Mouse (Mus musculus) hindbrain, embryonic 15.5 days (tissue): ENCODE data around the gene Lrrn2. TPM values are rescaled to one million over a fixed set of nuclear protein-coding genes. Genes with fewer than 3 reads are reported as not detected.

ENCODE experiments used
- ATAC-seq: fragments of 200-750 bp; cut with Nextera tagmentation; 2 replicates; pipeline ENCODE4 v1.8.0; 2017; ENCODE audit warnings: low read depth, moderate number of reproducible peaks, moderate TSS enrichment; ENCODE audit not compliant: low FRiP score
- H3K27ac ChIP-seq: fragments of 300-500 bp; sonication (generic); replicated peaks from 2 replicates; pipeline ENCODE4 v1.5.1; 2015; ENCODE audit warnings: mild to moderate bottlenecking, inconsistent platforms
- H3K27me3 ChIP-seq: fragments of 300-500 bp; sonication (generic); 2 replicates; pipeline ENCODE4 v1.6.1; 2015; ENCODE audit warnings: control low read depth, inconsistent platforms
- H3K36me3 ChIP-seq: fragments of 300-500 bp; sonication (generic); 2 replicates; pipeline ENCODE4 v1.6.1; 2015; ENCODE audit warnings: control low read depth, inconsistent platforms
- H3K4me1 ChIP-seq: fragments of 300-500 bp; sonication (generic); replicated peaks from 2 replicates; pipeline ENCODE4 v1.6.1; 2015; ENCODE audit warnings: control low read depth, inconsistent platforms
- H3K4me2 ChIP-seq: fragments of 300-500 bp; sonication (generic); 2 replicates; pipeline ENCODE4 v1.6.1; 2015; ENCODE audit warnings: moderate library complexity, mild to moderate bottlenecking, inconsistent platforms
- H3K4me3 ChIP-seq: fragments of 300-500 bp; sonication (generic); 2 replicates; pipeline ENCODE4 v1.5.1; 2015; ENCODE audit warnings: mild to moderate bottlenecking, inconsistent platforms
- H3K9ac ChIP-seq: fragments of 300-500 bp; sonication (generic); 2 replicates; pipeline ENCODE4 v1.6.1; 2015; ENCODE audit warnings: inconsistent platforms
- H3K9me3 ChIP-seq: fragments of 300-500 bp; sonication (generic); 2 replicates; pipeline ENCODE4 v1.6.1; 2016; ENCODE audit warnings: control low read depth, inconsistent platforms
- WGBS: fragments of 180-500 bp; shearing (Covaris S2); methylation state at CpG from one replicate; pipeline ENCODE4 v1.1.7; 2015; 5-methylcytosine and 5-hydroxymethylcytosine counted together
- polyA plus RNA-seq: library from polyadenylated mRNA; unstranded; fragments of >200 nt; fragmentation: Nextera tagmentation; extraction: Ambion mirVana; gene quantifications from 2 replicates; pipeline ENCODE4 v1.2.1, GENCODE M21; 2015

The Lrrn2 gene
- polyA plus RNA-seq, 1 experiment from 2014 or later: 58.4 TPM

GRCm38 (mm10) chr1:132890161-132890794, 10.2 kb downstream of the Lrrn2 start:
- 56% methylated on average over 11 of the region's 11 CpGs for WGBS
- peak; percentile 46; the same call in 1 of the 2 replicates for ATAC-seq
- no peak overlapping the region for H3K4me2 ChIP-seq

GRCm38 (mm10) chr1:132892065-132892464, 12.0 kb downstream of the Lrrn2 start:
- no peak overlapping the region for H3K4me3 ChIP-seq
- H3K36me3 ChIP-seq: 0 out of 2 replicates have a peak, but pooled peaks cover 10% of the 10 kb centered on the region
- no peak overlapping the region for H3K9ac ChIP-seq
- H3K4me2 ChIP-seq: no peak overlapping the region
- no peak overlapping the region for H3K27ac ChIP-seq
- no peaks in the 10 kb centered on the region for H3K27me3 ChIP-seq
- 87% methylated on average over 2 of the region's 2 CpGs for WGBS
- ATAC-seq: no peak
- no peaks in the 10 kb centered on the region for H3K9me3 ChIP-seq
- H3K4me1 ChIP-seq: peaks cover 27% of the 10 kb centered on the region

More at GRCm38 (mm10) chr1:132890161-132890794, 10.2 kb downstream of the Lrrn2 start:
- Histone ChIP-seq H3K36me3 (0 out of 2 replicates have a peak, but pooled peaks cover 5% of the 10 kb centered on the region), H3K9me3 (no peaks in the 10 kb centered on the region), H3K4me1 (peaks cover 43% of the 10 kb centered on the region), H3K9ac (no peak overlapping the region), H3K4me3 (no peak overlapping the region), H3K27ac (no peak overlapping the region), H3K27me3 (no peaks in the 10 kb centered on the region)

- H3K36me3 ChIP-seq: 0 out of 2 replicates have a peak, but pooled peaks cover 10% of the 10 kb centered on the region
- no peak overlapping the region for H3K4me2 ChIP-seq
- H3K9ac ChIP-seq: no peak overlapping the region
- no peak overlapping the region for H3K27ac ChIP-seq
- no peak overlapping the region for H3K4me3 ChIP-seq
- H3K9me3 ChIP-seq: no peaks in the 10 kb centered on the region
- no peaks in the 10 kb centered on the region for H3K27me3 ChIP-seq
- peak; percentile 39; the same call in 1 of the 2 replicates for ATAC-seq
- H3K4me1 ChIP-seq: peaks cover 19% of the 10 kb centered on the region
- WGBS: 70% methylated on average over 17 of the region's 17 CpGs
These were observed 13.4 kb downstream of the Lrrn2 start for GRCm38 (mm10) chr1:132893311-132894077.

- Histone ChIP-seq H3K4me2 (no peak overlapping the region), H3K4me3 (no peak overlapping the region), H3K4me1 (peaks cover 27% of the 10 kb centered on the region), H3K27ac (no peak overlapping the region), H3K36me3 (0 out of 2 replicates have a peak, but pooled peaks cover 6% of the 10 kb centered on the region), H3K9ac (no peak overlapping the region), H3K27me3 (no peaks in the 10 kb centered on the region), H3K9me3 (no peaks in the 10 kb centered on the region)
- WGBS: 74% methylated on average over 6 of the region's 6 CpGs
- ATAC-seq: no peak; the same call in 1 of the 2 replicates
These were observed 19.0 kb downstream of the Lrrn2 start for GRCm38 (mm10) chr1:132899029-132899428.

- H3K9ac ChIP-seq: no peak overlapping the region
- H3K36me3 ChIP-seq: 0 out of 2 replicates have a peak, but pooled peaks cover 6% of the 10 kb centered on the region
- WGBS: 50% methylated on average over 7 of the region's 7 CpGs
- no peaks in the 10 kb centered on the region for H3K9me3 ChIP-seq
- H3K4me2 ChIP-seq: no peak overlapping the region
- no peak overlapping the region; the same call in 1 of the 2 replicates for H3K27ac ChIP-seq
- no peak overlapping the region for H3K4me3 ChIP-seq
- no peaks in the 10 kb centered on the region for H3K27me3 ChIP-seq
- peaks cover 27% of the 10 kb centered on the region for H3K4me1 ChIP-seq
- no peak for ATAC-seq
These were observed 19.6 kb downstream of the Lrrn2 start for GRCm38 (mm10) chr1:132899626-132900025.

GRCm38 (mm10) chr1:132900945-132901344, 20.9 kb downstream of the Lrrn2 start:
- ATAC-seq: no peak
- no peak overlapping the region for H3K4me3 ChIP-seq
- WGBS: 79% methylated on average over 5 of the region's 5 CpGs
- no peak overlapping the region for H3K9ac ChIP-seq
- H3K36me3 ChIP-seq: no peaks in the 10 kb centered on the region
- no peaks in the 10 kb centered on the region for H3K9me3 ChIP-seq
- H3K27ac ChIP-seq: no peak overlapping the region
- H3K4me2 ChIP-seq: no peak overlapping the region
- peaks cover 27% of the 10 kb centered on the region for H3K4me1 ChIP-seq
- H3K27me3 ChIP-seq: no peaks in the 10 kb centered on the region

- no peak for ATAC-seq
- H3K27ac ChIP-seq: no peak overlapping the region
- 52% methylated on average over 4 of the region's 4 CpGs for WGBS
These were observed 23.4 kb downstream of the Lrrn2 start for GRCm38 (mm10) chr1:132903519-132903918.

GRCm38 (mm10) chr1:132909090-132909489, 29.0 kb downstream of the Lrrn2 start:
- H3K36me3 ChIP-seq: no peaks in the 10 kb centered on the region
- H3K4me3 ChIP-seq: no peak overlapping the region
- no peak overlapping the region for H3K27ac ChIP-seq
- peaks cover 12% of the 10 kb centered on the region for H3K4me1 ChIP-seq
- H3K27me3 ChIP-seq: no peaks in the 10 kb centered on the region
- H3K9ac ChIP-seq: no peak overlapping the region
- no peak overlapping the region for H3K4me2 ChIP-seq
- peak; percentile 54; the same call in 1 of the 2 replicates for ATAC-seq
- H3K9me3 ChIP-seq: no peaks in the 10 kb centered on the region
- 59% methylated on average over 4 of the region's 4 CpGs for WGBS

More at GRCm38 (mm10) chr1:132903519-132903918, 23.4 kb downstream of the Lrrn2 start:
- Histone ChIP-seq H3K9ac (no peak overlapping the region), H3K27me3 (no peaks in the 10 kb centered on the region), H3K36me3 (no peaks in the 10 kb centered on the region), H3K9me3 (no peaks in the 10 kb centered on the region), H3K4me3 (no peak overlapping the region), H3K4me1 (peaks cover 27% of the 10 kb centered on the region), H3K4me2 (no peak overlapping the region)

- Histone ChIP-seq H3K36me3 (no peaks in the 10 kb centered on the region), H3K4me2 (no peak overlapping the region), H3K9ac (no peak overlapping the region), H3K9me3 (no peaks in the 10 kb centered on the region), H3K4me3 (no peak overlapping the region), H3K27me3 (no peaks in the 10 kb centered on the region), H3K4me1 (peaks cover 12% of the 10 kb centered on the region), H3K27ac (no peak overlapping the region)
- 80% methylated on average over 1 of the region's 1 CpGs for WGBS
- no peak for ATAC-seq
These were observed 29.9 kb downstream of the Lrrn2 start for GRCm38 (mm10) chr1:132909951-132910350.

- H3K4me3 ChIP-seq: no peak overlapping the region
- H3K27me3 ChIP-seq: no peaks in the 10 kb centered on the region
- H3K4me2 ChIP-seq: no peak overlapping the region
- 40% methylated on average over 11 of the region's 11 CpGs for WGBS
- H3K4me1 ChIP-seq: peaks cover 14% of the 10 kb centered on the region
- peak overlapping the region; percentile 59; the same call in 1 of the 2 replicates for H3K27ac ChIP-seq
- no peak for ATAC-seq
- H3K9ac ChIP-seq: no peak overlapping the region
- H3K36me3 ChIP-seq: no peaks in the 10 kb centered on the region
- no peaks in the 10 kb centered on the region for H3K9me3 ChIP-seq
These were observed 30.5 kb downstream of the Lrrn2 start for GRCm38 (mm10) chr1:132910414-132911041.

- Histone ChIP-seq H3K9me3 (no peaks in the 10 kb centered on the region), H3K27me3 (no peaks in the 10 kb centered on the region), H3K36me3 (no peaks in the 10 kb centered on the region), H3K4me1 (peaks cover 53% of the 10 kb centered on the region), H3K4me3 (no peak overlapping the region), H3K9ac (no peak overlapping the region), H3K27ac (0 out of 2 replicates have a peak overlapping the region, but pooled peaks have one; percentile 42), H3K4me2 (no peak overlapping the region)
- ATAC-seq: 0 out of 2 replicates have a peak, but pooled peaks have one; percentile 35
- WGBS: 42% methylated on average over 6 of the region's 6 CpGs
These were observed 35.9 kb downstream of the Lrrn2 start for GRCm38 (mm10) chr1:132915849-132916493.
